Mouse (Mus musculus) MEL (cell line): Measurements from ENCODE around the gene Vcan. TPM values are rescaled to one million over a fixed set of nuclear protein-coding genes. Genes with fewer than 3 reads are reported as not detected.
A peak's percentile ranks its signal among the peaks of the same experiment; 100 is the strongest.

Experiments
- DNase-seq: peaks from one replicate; pipeline ENCODE4 v3.0.0; 2011; ENCODE audit warnings: low read depth, low spot score
- H3K27ac ChIP-seq: 2 replicates; pipeline ENCODE4 v1.5.1; 2012; ENCODE audit warnings: low read depth, mild to moderate bottlenecking, control low read depth, low read length, moderate library complexity; ENCODE audit not compliant: control insufficient read depth
- H3K27me3 ChIP-seq, 2 experiments: fragments of 150-350 bp in 1 of 2; sonication (generic) in 1 of 2; 2 replicates each; pipeline ENCODE4 v1.6.1; 2012; ENCODE audit warnings: low read length in 2 of 2, mild to moderate bottlenecking in 2 of 2, improper control_type of control experiment in 1 of 2, moderate library complexity in 1 of 2; ENCODE audit not compliant: insufficient read depth in 2 of 2, control insufficient read depth in 1 of 2
- H3K36me3 ChIP-seq, 2 experiments: 2 replicates each; pipeline ENCODE4 v1.6.1; 2012 to 2014; ENCODE audit warnings: low read length in 2 of 2, improper control_type of control experiment in 1 of 2, inconsistent platforms in 1 of 2, mild to moderate bottlenecking in 1 of 2; ENCODE audit not compliant: insufficient read depth in 2 of 2, control insufficient read depth in 1 of 2
- H3K4me1 ChIP-seq, 2 experiments: fragments of 150-350 bp in 1 of 2; sonication (generic) in 1 of 2; 2 replicates each; pipeline ENCODE4 v1.6.1; 2012; ENCODE audit warnings: low read length in 2 of 2, improper control_type of control experiment in 1 of 2, mild to moderate bottlenecking in 1 of 2; ENCODE audit not compliant: insufficient read depth in 2 of 2, control insufficient read depth in 1 of 2
- H3K4me3 ChIP-seq, 2 experiments: fragments of 150-350 bp in 1 of 2; sonication (generic) in 1 of 2; 2 replicates each; pipeline ENCODE4 v1.5.1; 2012; ENCODE audit warnings: low read depth in 2 of 2, low read length in 2 of 2, mild to moderate bottlenecking in 2 of 2, moderate library complexity in 2 of 2, control low read depth in 1 of 2, improper control_type of control experiment in 1 of 2; ENCODE audit not compliant: control insufficient read depth in 1 of 2, insufficient read depth in 1 of 2
- H3K79me2 ChIP-seq: 2 replicates; pipeline ENCODE4 v1.6.1; 2012; ENCODE audit warnings: mild to moderate bottlenecking, low read length, moderate library complexity; ENCODE audit not compliant: control insufficient read depth, poor library complexity, insufficient read depth
- H3K9ac ChIP-seq: 2 replicates; pipeline ENCODE4 v1.6.1; 2012; ENCODE audit warnings: low read depth, mild to moderate bottlenecking, control low read depth, low read length, moderate library complexity; ENCODE audit not compliant: control insufficient read depth, poor library complexity, severe bottlenecking
- H3K9me3 ChIP-seq: fragments of 150-350 bp; sonication (generic); replicated peaks from 2 replicates; pipeline ENCODE4 v1.6.1; 2012; ENCODE audit warnings: mild to moderate bottlenecking, low read length, improper control_type of control experiment, moderate library complexity; ENCODE audit not compliant: insufficient read depth
- BHLHE40 ChIP-seq: IDR thresholded peaks from 2 replicates; pipeline ENCODE4 v1.6.1; 2012; ENCODE audit warnings: low read depth, mild to moderate bottlenecking, inconsistent platforms, low read length, improper control_type of control experiment, borderline replicate concordance
- CHD1 ChIP-seq: IDR thresholded peaks from 2 replicates; pipeline ENCODE4 v1.6.1; 2012; ENCODE audit warnings: low read depth, mild to moderate bottlenecking, inconsistent platforms, low read length, improper control_type of control experiment
- CTCF ChIP-seq, 3 experiments: IDR thresholded peaks in 2 of 3; conservative IDR thresholded peaks in 1 of 3; 2 replicates each; pipeline ENCODE4 v1.5.1; 2011 to 2012; ENCODE audit warnings: low read length in 3 of 3, low read depth in 2 of 3, mild to moderate bottlenecking in 2 of 3, improper control_type of control experiment in 1 of 3, inconsistent platforms in 1 of 3, mixed read lengths in 1 of 3, moderate library complexity in 1 of 3; ENCODE audit not compliant: control insufficient read depth in 1 of 3, insufficient read depth in 1 of 3, poor library complexity in 1 of 3, severe bottlenecking in 1 of 3
- E2F4 ChIP-seq: IDR thresholded peaks from 2 replicates; pipeline ENCODE4 v1.6.1; 2011; ENCODE audit warnings: low read depth, low read length, improper control_type of control experiment, borderline replicate concordance
- ELF1 ChIP-seq: IDR thresholded peaks from 2 replicates; pipeline ENCODE4 v1.6.1; 2014; ENCODE audit warnings: low read depth, mild to moderate bottlenecking, inconsistent platforms, low read length, improper control_type of control experiment, moderate library complexity
- EP300 ChIP-seq, 2 experiments: IDR thresholded peaks; 2 replicates each; pipeline ENCODE4 v1.6.1; 2011; ENCODE audit warnings: improper control_type of control experiment in 2 of 2, low read length in 2 of 2, low read depth in 1 of 2, mild to moderate bottlenecking in 1 of 2
- ETS1 ChIP-seq: IDR thresholded peaks from 2 replicates; pipeline ENCODE4 v1.6.1; 2012; ENCODE audit warnings: low read depth, mild to moderate bottlenecking, inconsistent platforms, low read length, improper control_type of control experiment, moderate library complexity
- GABPA ChIP-seq: IDR thresholded peaks from 2 replicates; pipeline ENCODE4 v1.6.1; 2012; ENCODE audit warnings: low read depth, mild to moderate bottlenecking, inconsistent platforms, low read length, improper control_type of control experiment, moderate library complexity
- GATA1 ChIP-seq: IDR thresholded peaks from 2 replicates; pipeline ENCODE4 v1.6.1; 2011; ENCODE audit warnings: low read depth, low read length, improper control_type of control experiment
- HCFC1 ChIP-seq: IDR thresholded peaks from 2 replicates; pipeline ENCODE4 v1.6.1; 2012; ENCODE audit warnings: low read depth, mild to moderate bottlenecking, inconsistent platforms, low read length, improper control_type of control experiment, moderate library complexity
- JUND ChIP-seq: IDR thresholded peaks from 2 replicates; pipeline ENCODE4 v1.6.1; 2011; ENCODE audit warnings: low read depth, mild to moderate bottlenecking, improper control_type of control experiment, low read length
- KAT2A ChIP-seq: conservative IDR thresholded peaks from 2 replicates; pipeline ENCODE4 v1.6.1; 2012; ENCODE audit warnings: low read depth, low read length, improper control_type of control experiment, inconsistent platforms
- MAFK ChIP-seq: IDR thresholded peaks from 2 replicates; pipeline ENCODE4 v1.6.1; 2011; ENCODE audit warnings: low read depth, mild to moderate bottlenecking, low read length, improper control_type of control experiment, borderline replicate concordance
- MAX ChIP-seq: IDR thresholded peaks from 2 replicates; pipeline ENCODE4 v1.6.1; 2011; ENCODE audit warnings: low read length, improper control_type of control experiment
- MAZ ChIP-seq: IDR thresholded peaks from 2 replicates; pipeline ENCODE4 v1.6.1; 2012; ENCODE audit warnings: low read depth, mild to moderate bottlenecking, inconsistent platforms, low read length, improper control_type of control experiment
- MEF2A ChIP-seq: IDR thresholded peaks from 2 replicates; pipeline ENCODE4 v1.6.1; 2014; ENCODE audit warnings: low read depth, mild to moderate bottlenecking, inconsistent platforms, low read length, improper control_type of control experiment; ENCODE audit not compliant: poor library complexity, insufficient replicate concordance, severe bottlenecking; ENCODE audit errors: extremely low read depth
- MXI1 ChIP-seq: IDR thresholded peaks from 2 replicates; pipeline ENCODE4 v1.6.1; 2011; ENCODE audit warnings: mild to moderate bottlenecking, low read depth, low read length, improper control_type of control experiment
- MYB ChIP-seq: IDR thresholded peaks from 2 replicates; pipeline ENCODE4 v1.6.1; 2011; ENCODE audit warnings: mild to moderate bottlenecking, low read depth, low read length, improper control_type of control experiment
- MYC ChIP-seq: IDR thresholded peaks from 2 replicates; pipeline ENCODE4 v1.6.1; 2011; ENCODE audit warnings: low read depth, mild to moderate bottlenecking, low read length, improper control_type of control experiment, moderate library complexity
- NELFE ChIP-seq: IDR thresholded peaks from 2 replicates; pipeline ENCODE4 v1.6.1; 2011; ENCODE audit warnings: low read depth, low read length, improper control_type of control experiment
- POLR2A ChIP-seq, 2 experiments: IDR thresholded peaks; 2 replicates each; pipeline ENCODE4 v1.6.1; 2011 to 2012; ENCODE audit warnings: low read length in 2 of 2, mild to moderate bottlenecking in 2 of 2, control low read depth in 1 of 2, improper control_type of control experiment in 1 of 2, low read depth in 1 of 2, moderate library complexity in 1 of 2; ENCODE audit not compliant: control insufficient read depth in 1 of 2, insufficient read depth in 1 of 2, poor library complexity in 1 of 2
- POLR2AphosphoS2 ChIP-seq: IDR thresholded peaks from 2 replicates; pipeline ENCODE4 v1.6.1; 2011; ENCODE audit warnings: low read length, improper control_type of control experiment
- POLR2AphosphoS5 ChIP-seq: IDR thresholded peaks from 2 replicates; pipeline ENCODE4 v1.6.1; 2012; ENCODE audit warnings: low read depth, borderline replicate concordance, mild to moderate bottlenecking, inconsistent platforms, low read length, moderate library complexity, mixed read lengths
- RAD21 ChIP-seq: IDR thresholded peaks from 2 replicates; pipeline ENCODE4 v1.6.1; 2011; ENCODE audit warnings: mild to moderate bottlenecking, low read depth, low read length, improper control_type of control experiment
- RCOR1 ChIP-seq: IDR thresholded peaks from 2 replicates; pipeline ENCODE4 v1.6.1; 2012; ENCODE audit warnings: low read depth, mild to moderate bottlenecking, inconsistent platforms, low read length, improper control_type of control experiment
- SIN3A ChIP-seq: IDR thresholded peaks from 2 replicates; pipeline ENCODE4 v1.6.1; 2012; ENCODE audit warnings: low read length, improper control_type of control experiment, inconsistent platforms
- SMC3 ChIP-seq: IDR thresholded peaks from 2 replicates; pipeline ENCODE4 v1.6.1; 2011; ENCODE audit warnings: low read depth, low read length, improper control_type of control experiment
- TAL1 ChIP-seq: IDR thresholded peaks from 2 replicates; pipeline ENCODE4 v1.6.1; 2012; ENCODE audit warnings: mild to moderate bottlenecking, inconsistent platforms, low read length, moderate library complexity, mixed read lengths
- TCF12 ChIP-seq: IDR thresholded peaks from 2 replicates; pipeline ENCODE4 v1.6.1; 2014; ENCODE audit warnings: low read depth, mild to moderate bottlenecking, inconsistent platforms, low read length, improper control_type of control experiment, moderate library complexity
- UBTF ChIP-seq: IDR thresholded peaks from 2 replicates; pipeline ENCODE4 v1.6.1; 2012; ENCODE audit warnings: low read depth, mild to moderate bottlenecking, inconsistent platforms, low read length, improper control_type of control experiment, moderate library complexity, borderline replicate concordance; ENCODE audit not compliant: insufficient read depth
- USF1 ChIP-seq: IDR thresholded peaks from 2 replicates; pipeline ENCODE4 v1.6.1; 2014; ENCODE audit warnings: low read depth, mild to moderate bottlenecking, inconsistent platforms, low read length, improper control_type of control experiment, moderate library complexity
- ZC3H11A ChIP-seq: IDR thresholded peaks from 2 replicates; pipeline ENCODE4 v1.6.1; 2012; ENCODE audit warnings: low read depth, mild to moderate bottlenecking, inconsistent platforms, low read length, improper control_type of control experiment
- ZKSCAN1 ChIP-seq: IDR thresholded peaks from 2 replicates; pipeline ENCODE4 v1.6.1; 2012; ENCODE audit warnings: low read depth, mild to moderate bottlenecking, inconsistent platforms, low read length, improper control_type of control experiment, moderate library complexity
- ZMIZ1 ChIP-seq: IDR thresholded peaks from 2 replicates; pipeline ENCODE4 v1.6.1; 2012; ENCODE audit warnings: low read depth, mild to moderate bottlenecking, inconsistent platforms, low read length, improper control_type of control experiment, moderate library complexity
- ZNF384 ChIP-seq: IDR thresholded peaks from 2 replicates; pipeline ENCODE4 v1.6.1; 2012; ENCODE audit warnings: low read depth, mild to moderate bottlenecking, inconsistent platforms, low read length, improper control_type of control experiment
- polyA plus RNA-seq, 2 experiments: library from polyadenylated mRNA; stranded (reverse) in 1 of 2; unstranded in 1 of 2; fragments of >175 nt in 1 of 2; fragments of >200 nt in 1 of 2; gene quantifications; 2 replicates each; pipeline versions ENCODE4 v1.2.1 to v1.2.4; 2012; ENCODE audit warnings: low replicate concordance in 2 of 2, low read depth in 1 of 2; ENCODE audit not compliant: insufficient read length in 2 of 2, insufficient read depth in 1 of 2, missing spikeins in 1 of 2
- total RNA-seq: library from RNA; depleted of rRNA; stranded (reverse); fragments of 300-350 nt; gene quantifications from 2 replicates; pipeline ENCODE4 v1.2.3, GENCODE M21; 2012

The Vcan gene
- total and polyA plus RNA-seq, 3 experiments = 0.10 TPM; not detected in 2

- no peaks in the 10 kb centered on the region for H3K36me3 ChIP-seq
- H3K9me3 ChIP-seq = no peaks in the 10 kb centered on the region
- H3K79me2 ChIP-seq = no peaks in the 10 kb centered on the region
- no peaks in the 10 kb centered on the region for H3K4me1 ChIP-seq
- peak overlapping the region; percentile 75 for H3K9ac ChIP-seq
- H3K4me3 ChIP-seq = peak overlapping the region; percentile 78 to 96
- H3K27me3 ChIP-seq = no peaks in the 10 kb centered on the region
- H3K27ac ChIP-seq = peak overlapping the region; percentile 28
- DNase-seq = peak; percentile 89
- peak; percentile 85 for TF ChIP-seq SIN3A
- TF ChIP-seq MXI1 = peak; percentile 91
- no peak for TF ChIP-seq KAT2A
- TF ChIP-seq SMC3 = no peak
- no peak for TF ChIP-seq POLR2AphosphoS2
- TF ChIP-seq GABPA = no peak
- no peak for TF ChIP-seq TCF12
- TF ChIP-seq ZC3H11A = no peak
- no peak for TF ChIP-seq ELF1
- TF ChIP-seq MAFK = no peak
- peak; percentile 83 for TF ChIP-seq MAX
- peak; percentile 53; the same call in 1 of the 2 replicates for TF ChIP-seq MAZ
- no peak for TF ChIP-seq MEF2A
- TF ChIP-seq POLR2A (IDR thresholded peaks at IDR 0.05; ENCODE audit: control insufficient read depth in 1 of 2, insufficient read depth in 1 of 2, low read depth in 1 of 2, low read length in 2 of 2, poor library complexity in 1 of 2) = no peak
- TF ChIP-seq CTCF (IDR thresholded peaks at IDR 0.05 in 2 of 3, conservative IDR thresholded peaks at IDR 0.05 in 1 of 3; ENCODE audit: control insufficient read depth in 1 of 3, insufficient read depth in 1 of 3, low read depth in 2 of 3, low read length in 3 of 3, poor library complexity in 1 of 3, severe bottlenecking in 1 of 3) = no peak
- TF ChIP-seq ETS1 = peak; percentile 60; the same call in 1 of the 2 replicates
- TF ChIP-seq RAD21 = no peak; the same call in 1 of the 2 replicates
- TF ChIP-seq GATA1 = no peak
- TF ChIP-seq ZMIZ1 = no peak; the same call in 1 of the 2 replicates
- no peak for TF ChIP-seq ZKSCAN1
- peak; percentile 89 for TF ChIP-seq MYC
- no peak; the same call in 1 of the 2 replicates for TF ChIP-seq RCOR1
- TF ChIP-seq HCFC1 = no peak
- peak; percentile 62; the same call in 1 of the 2 replicates for TF ChIP-seq MYB
- TF ChIP-seq CHD1 = no peak
- TF ChIP-seq JUND = no peak
- no peak for TF ChIP-seq UBTF
- TF ChIP-seq TAL1 = no peak
- TF ChIP-seq BHLHE40 = no peak
- 0 out of 4 replicates have a peak, but pooled peaks have one; percentile 16 to 19 for TF ChIP-seq EP300 (IDR thresholded peaks at IDR 0.05; ENCODE audit: low read depth in 1 of 2, low read length in 2 of 2)
- TF ChIP-seq E2F4 = no peak
- TF ChIP-seq ZNF384 = no peak
- TF ChIP-seq POLR2AphosphoS5 = no peak
- 0 out of 2 replicates have a peak, but pooled peaks have one; percentile 35 for TF ChIP-seq NELFE
- TF ChIP-seq USF1 = peak; percentile 62
Measured at GRCm38 (mm10) chr13:89738776-89739695, 3.3 kb downstream of the Vcan start.
